Mouse (Mus musculus): ENCODE results near the gene Dhx15. TPM values are rescaled to one million over a fixed set of nuclear protein-coding genes. Genes with fewer than 3 reads are reported as not detected.

Dhx15 gene
- polyA plus RNA-seq, 1 experiment from 2014 or later, result 97.6 TPM

- Histone ChIP-seq H3K27ac (ENCODE audit: low read depth, low read length) (peak overlapping the region; percentile 89), H3K36me3 (ENCODE audit: control insufficient read depth, insufficient read depth, low read length) (no peaks in the 10 kb centered on the region), H3K4me1 (ENCODE audit: control insufficient read depth, insufficient read depth, low read depth, low read length) (peaks cover 17% of the 10 kb centered on the region), H3K9me3 (ENCODE audit: control insufficient read depth, low read length) (no peaks in the 10 kb centered on the region), H3K27me3 (replicated peaks; ENCODE audit: control insufficient read depth, insufficient read depth, low read length) (peaks cover 2% of the 10 kb centered on the region; the same call in 1 of the 2 replicates), H3K4me2 (ENCODE audit: low read length) (peak overlapping the region; percentile 100), H3K4me3 (ENCODE audit: low read length) (peak overlapping the region; percentile 78), H3K9ac (ENCODE audit: low read depth, low read length) (peak overlapping the region; percentile 78)
- ATAC-seq, result no peak
- WGBS, result 3% methylated on average over 17 of the region's 17 CpGs
These were observed 73.9 kb downstream of the Dhx15 start for GRCm38 (mm10) chr5:52116404-52116803.

DNA sequence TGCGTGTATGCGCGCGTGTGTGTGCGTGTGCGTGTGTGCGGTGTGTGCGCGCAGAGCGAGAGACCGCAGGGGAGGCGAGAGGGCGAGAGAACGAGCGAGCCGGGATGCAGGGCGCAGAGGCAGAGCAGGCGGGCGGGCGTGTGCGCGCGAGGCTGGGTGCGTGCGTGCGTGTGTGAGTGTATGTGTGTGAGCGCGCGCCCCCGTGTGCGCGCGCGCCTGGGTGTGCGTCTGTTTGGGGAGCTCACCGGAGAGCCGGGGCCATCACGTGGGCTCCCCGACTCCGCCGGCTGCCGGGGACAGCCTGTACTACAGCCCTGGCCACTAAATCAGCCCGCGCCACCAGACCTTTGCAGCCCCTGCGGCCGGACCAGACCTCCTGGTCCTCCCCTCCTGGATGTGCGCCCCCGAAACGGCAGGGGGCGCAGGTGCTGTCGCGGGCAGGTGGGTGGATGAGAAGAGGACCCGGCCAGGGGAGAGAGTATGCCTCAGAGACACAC, 74.4 kb downstream of the Dhx15 start:
- Histone ChIP-seq H3K27ac (ENCODE audit: low read depth, low read length) (peak overlapping the region; percentile 89), H3K9me3 (ENCODE audit: control insufficient read depth, low read length) (no peaks in the 10 kb centered on the region), H3K4me3 (ENCODE audit: low read length) (peak overlapping the region; percentile 78), H3K36me3 (ENCODE audit: control insufficient read depth, insufficient read depth, low read length) (no peaks in the 10 kb centered on the region), H3K4me2 (ENCODE audit: low read length) (peak overlapping the region; percentile 100), H3K9ac (ENCODE audit: low read depth, low read length) (peak overlapping the region; percentile 78), H3K27me3 (replicated peaks; ENCODE audit: control insufficient read depth, insufficient read depth, low read length) (peaks cover 2% of the 10 kb centered on the region; the same call in 1 of the 2 replicates), H3K4me1 (ENCODE audit: control insufficient read depth, insufficient read depth, low read depth, low read length) (peaks cover 17% of the 10 kb centered on the region)
- ATAC-seq, result peak; percentile 93
- 0% methylated on average over 25 of the region's 53 CpGs for WGBS

- under 1% methylated on average over 48 of the region's 48 CpGs for WGBS
- no peak; the same call in 1 of the 2 replicates for ATAC-seq
- peak overlapping the region; percentile 89 for H3K27ac ChIP-seq (ENCODE audit: low read depth, low read length)
- H3K4me2 ChIP-seq (ENCODE audit: low read length), result peak overlapping the region; percentile 100
- peaks cover 20% of the 10 kb centered on the region for H3K4me1 ChIP-seq (ENCODE audit: control insufficient read depth, insufficient read depth, low read depth, low read length)
- peaks cover 2% of the 10 kb centered on the region; the same call in 1 of the 2 replicates for H3K27me3 ChIP-seq (replicated peaks; ENCODE audit: control insufficient read depth, insufficient read depth, low read length)
- peak overlapping the region; percentile 78 for H3K9ac ChIP-seq (ENCODE audit: low read depth, low read length)
- H3K4me3 ChIP-seq (ENCODE audit: low read length), result peak overlapping the region; percentile 78
- H3K9me3 ChIP-seq (ENCODE audit: control insufficient read depth, low read length), result no peaks in the 10 kb centered on the region
- no peaks in the 10 kb centered on the region for H3K36me3 ChIP-seq (ENCODE audit: control insufficient read depth, insufficient read depth, low read length)
These were observed 75.4 kb downstream of the Dhx15 start for GRCm38 (mm10) chr5:52114751-52115451.

DNA sequence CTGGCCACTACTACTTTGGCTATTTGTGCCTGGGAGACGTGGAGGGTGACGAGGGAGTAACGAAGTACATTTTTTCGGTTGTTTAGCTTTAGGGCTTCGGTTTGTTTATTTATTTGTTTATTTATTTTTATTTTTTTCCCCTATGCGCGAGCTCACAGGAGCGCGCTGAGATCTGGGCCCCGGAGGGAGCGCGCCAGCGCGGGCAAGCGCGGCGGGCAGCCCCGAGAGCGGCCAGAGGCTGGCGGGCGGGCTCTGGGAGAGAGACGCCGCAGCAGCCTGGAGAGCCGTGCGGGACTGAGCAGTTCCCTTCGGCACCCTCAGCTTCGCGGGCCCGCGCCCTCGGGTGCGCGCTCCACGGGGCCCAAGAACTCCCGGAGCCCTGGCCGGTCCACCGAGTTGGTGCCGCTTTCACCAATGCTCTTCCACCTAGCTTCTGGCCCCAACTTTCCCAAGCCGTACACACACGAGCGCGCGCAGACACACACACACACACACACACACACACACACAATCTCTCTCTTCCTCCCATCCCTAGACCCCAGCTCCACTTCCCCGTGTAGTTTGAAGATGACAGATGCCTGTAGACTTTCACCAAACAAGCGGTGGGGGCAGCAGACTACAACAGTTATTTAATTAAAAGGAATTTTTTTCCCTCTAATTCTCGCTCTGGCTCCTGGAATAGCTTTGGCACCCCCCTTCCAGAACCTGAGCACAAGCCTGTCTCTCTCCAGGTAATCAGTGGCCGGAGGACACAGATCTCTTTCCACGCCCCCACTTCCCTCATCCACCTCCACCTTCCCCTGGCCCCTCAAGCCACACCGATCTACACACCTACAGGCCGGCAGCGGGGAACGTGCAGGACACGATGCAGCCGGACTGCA, 76.2 kb downstream of the Dhx15 start:
- H3K27ac ChIP-seq (ENCODE audit: low read depth, low read length), result peak overlapping the region; percentile 63
- under 1% methylated on average over 54 of the region's 54 CpGs for WGBS
- no peaks in the 10 kb centered on the region for H3K9me3 ChIP-seq (ENCODE audit: control insufficient read depth, low read length)
- peak overlapping the region; percentile 100 for H3K4me2 ChIP-seq (ENCODE audit: low read length)
- H3K4me1 ChIP-seq (ENCODE audit: control insufficient read depth, insufficient read depth, low read depth, low read length), result peaks cover 20% of the 10 kb centered on the region
- peaks cover 2% of the 10 kb centered on the region; the same call in 1 of the 2 replicates for H3K27me3 ChIP-seq (replicated peaks; ENCODE audit: control insufficient read depth, insufficient read depth, low read length)
- H3K4me3 ChIP-seq (ENCODE audit: low read length), result peak overlapping the region; percentile 78
- H3K9ac ChIP-seq (ENCODE audit: low read depth, low read length), result peak overlapping the region; percentile 78
- H3K36me3 ChIP-seq (ENCODE audit: control insufficient read depth, insufficient read depth, low read length), result no peaks in the 10 kb centered on the region
- peak; percentile 22; the same call in 1 of the 2 replicates for ATAC-seq

DNA sequence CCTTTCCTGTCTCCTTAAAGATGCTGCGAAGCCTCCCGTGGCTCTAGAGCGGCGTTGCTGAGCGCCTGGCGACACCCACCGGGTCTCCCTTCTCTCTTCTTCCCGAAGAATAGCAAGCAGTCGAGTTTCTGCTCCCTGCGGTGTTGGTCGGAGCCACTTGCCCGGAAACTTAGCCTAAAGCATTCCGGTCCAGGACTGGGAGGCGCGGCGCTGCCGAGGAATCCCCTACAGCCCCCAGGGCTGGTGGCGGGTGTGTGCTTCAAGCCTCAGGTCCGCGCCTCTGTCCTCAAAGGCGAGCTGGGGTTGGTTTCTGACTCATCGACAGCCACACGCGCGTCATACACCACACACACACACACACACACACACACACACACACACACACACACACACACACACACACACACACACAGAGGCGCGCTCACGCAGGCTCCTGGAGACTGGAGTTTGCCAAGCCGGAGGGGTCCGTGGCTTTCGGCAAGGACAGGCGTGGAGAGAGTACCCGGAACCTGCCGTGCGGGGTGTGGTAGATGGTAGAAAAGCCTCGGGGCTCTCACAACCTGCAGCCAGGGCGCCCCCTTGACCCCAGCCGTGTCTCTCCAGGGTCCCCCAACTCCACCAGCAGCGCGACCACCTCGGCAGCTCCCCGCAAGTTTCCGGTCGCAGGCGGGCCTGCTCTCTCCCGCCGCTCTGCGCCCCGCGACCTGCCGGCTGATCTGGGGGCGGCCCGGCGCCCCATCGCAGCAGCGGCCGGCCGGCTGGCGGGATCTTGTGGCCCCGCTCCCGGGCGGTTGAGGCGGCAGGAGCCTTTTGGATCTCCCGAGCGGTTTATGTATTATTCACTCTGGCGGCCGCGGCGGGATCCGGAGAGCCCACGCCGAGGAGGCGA, 77.1 kb downstream of the Dhx15 start:
- WGBS, result under 1% methylated on average over 68 of the region's 73 CpGs
- 0 out of 2 replicates have a peak, but pooled peaks cover 2% of the 10 kb centered on the region for H3K27me3 ChIP-seq (replicated peaks; ENCODE audit: control insufficient read depth, insufficient read depth, low read length)
- H3K4me1 ChIP-seq (ENCODE audit: control insufficient read depth, insufficient read depth, low read depth, low read length), result peaks cover 20% of the 10 kb centered on the region
- H3K9me3 ChIP-seq (ENCODE audit: control insufficient read depth, low read length), result no peaks in the 10 kb centered on the region
- H3K36me3 ChIP-seq (ENCODE audit: control insufficient read depth, insufficient read depth, low read length), result no peaks in the 10 kb centered on the region
- H3K9ac ChIP-seq (ENCODE audit: low read depth, low read length), result peak overlapping the region; percentile 78
- ATAC-seq, result no peak
- H3K4me3 ChIP-seq (ENCODE audit: low read length), result peak overlapping the region; percentile 78
- H3K27ac ChIP-seq (ENCODE audit: low read depth, low read length), result peak overlapping the region; percentile 63
- H3K4me2 ChIP-seq (ENCODE audit: low read length), result peak overlapping the region; percentile 100

DNA sequence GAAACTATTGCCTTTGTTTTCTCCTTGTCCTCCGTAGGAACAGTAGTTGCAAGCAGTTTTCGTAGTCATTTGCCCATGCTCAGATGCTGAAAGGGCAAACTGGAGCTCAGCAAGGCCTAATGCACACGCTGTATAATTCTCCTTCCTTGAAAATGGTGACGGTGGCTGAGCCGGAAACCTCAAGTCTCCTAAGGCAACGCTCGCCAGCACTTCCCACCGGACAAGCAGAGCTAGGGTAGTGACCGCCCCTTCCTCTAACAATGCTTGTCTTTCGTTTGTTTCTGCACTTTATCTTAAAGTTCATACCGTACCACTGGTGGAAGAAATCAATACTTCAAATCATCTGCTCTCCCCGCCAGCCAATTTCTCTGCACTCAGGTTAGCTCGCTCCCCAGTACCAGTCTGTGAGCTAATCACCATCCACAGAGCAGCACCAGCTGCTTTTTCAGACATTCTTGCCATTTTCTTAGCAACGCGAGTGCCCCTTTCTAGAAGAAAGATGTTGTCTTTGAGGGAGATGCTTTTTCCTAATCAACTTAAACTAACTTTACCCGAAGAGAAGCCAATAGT, 78.0 kb downstream of the Dhx15 start:
- no peak for ATAC-seq

DNA sequence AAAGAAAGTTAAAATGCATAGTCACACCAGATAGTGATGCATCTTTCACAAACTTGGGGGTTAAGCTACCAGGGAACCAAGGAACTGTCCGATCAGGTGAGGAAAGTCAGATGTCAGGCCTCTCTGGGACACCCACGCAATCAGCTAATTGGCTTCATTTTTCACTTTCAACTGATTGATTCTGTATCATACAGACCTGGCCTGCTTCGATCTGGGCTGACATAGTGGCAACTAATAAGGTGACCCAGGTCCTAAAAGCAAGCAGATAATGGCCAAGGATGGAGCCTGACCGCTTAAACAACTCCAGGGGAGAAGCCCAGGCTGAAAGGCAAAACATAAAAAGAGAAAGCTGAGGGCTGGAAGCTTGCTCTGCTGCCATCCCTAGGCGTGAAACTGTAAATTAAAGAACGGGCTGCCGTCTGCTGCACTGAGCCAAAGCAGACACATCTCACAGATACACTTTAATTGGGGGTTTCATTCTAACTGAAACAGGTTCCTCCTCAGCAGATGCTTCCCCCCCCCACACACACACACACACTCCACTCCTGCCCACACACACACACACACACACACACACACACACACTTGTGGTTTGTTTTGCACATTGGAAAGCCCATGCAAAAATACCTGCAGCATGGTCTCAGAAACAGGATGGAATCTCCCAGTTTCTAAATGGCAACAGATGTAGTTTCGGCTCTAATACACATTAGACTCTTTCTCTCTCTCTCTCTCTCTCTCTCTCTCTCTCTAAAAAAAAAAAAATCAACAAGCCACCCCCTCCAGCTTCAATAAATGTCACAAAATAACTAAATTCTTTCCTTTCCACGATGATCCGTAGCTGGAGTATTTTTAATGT, 79.3 kb downstream of the Dhx15 start:
- peaks cover 15% of the 10 kb centered on the region for H3K4me1 ChIP-seq (ENCODE audit: control insufficient read depth, insufficient read depth, low read depth, low read length)
- H3K36me3 ChIP-seq (ENCODE audit: control insufficient read depth, insufficient read depth, low read length), result no peaks in the 10 kb centered on the region
- WGBS, result 45% methylated on average over 10 of the region's 10 CpGs
- H3K27ac ChIP-seq (ENCODE audit: low read depth, low read length), result no peak overlapping the region
- H3K9ac ChIP-seq (ENCODE audit: low read depth, low read length), result no peak overlapping the region
- no peaks in the 10 kb centered on the region for H3K9me3 ChIP-seq (ENCODE audit: control insufficient read depth, low read length)
- no peaks in the 10 kb centered on the region for H3K27me3 ChIP-seq (replicated peaks; ENCODE audit: control insufficient read depth, insufficient read depth, low read length)
- no peak for ATAC-seq
- H3K4me2 ChIP-seq (ENCODE audit: low read length), result no peak overlapping the region; the same call in 1 of the 2 replicates
- no peak overlapping the region for H3K4me3 ChIP-seq (ENCODE audit: low read length)

More for the DNA sequence above, 78.0 kb downstream of the Dhx15 start:
- Histone ChIP-seq H3K9me3 (ENCODE audit: control insufficient read depth, low read length) (no peaks in the 10 kb centered on the region), H3K4me2 (ENCODE audit: low read length) (peak overlapping the region; percentile 100), H3K27me3 (replicated peaks; ENCODE audit: control insufficient read depth, insufficient read depth, low read length) (no peaks in the 10 kb centered on the region), H3K36me3 (ENCODE audit: control insufficient read depth, insufficient read depth, low read length) (no peaks in the 10 kb centered on the region), H3K4me1 (ENCODE audit: control insufficient read depth, insufficient read depth, low read depth, low read length) (peaks cover 20% of the 10 kb centered on the region), H3K27ac (ENCODE audit: low read depth, low read length) (no peak overlapping the region), H3K4me3 (ENCODE audit: low read length) (peak overlapping the region; percentile 78), H3K9ac (ENCODE audit: low read depth, low read length) (peak overlapping the region; percentile 78)
- WGBS, result 9% methylated on average over 16 of the region's 16 CpGs
